In the genomic region with DNA sequence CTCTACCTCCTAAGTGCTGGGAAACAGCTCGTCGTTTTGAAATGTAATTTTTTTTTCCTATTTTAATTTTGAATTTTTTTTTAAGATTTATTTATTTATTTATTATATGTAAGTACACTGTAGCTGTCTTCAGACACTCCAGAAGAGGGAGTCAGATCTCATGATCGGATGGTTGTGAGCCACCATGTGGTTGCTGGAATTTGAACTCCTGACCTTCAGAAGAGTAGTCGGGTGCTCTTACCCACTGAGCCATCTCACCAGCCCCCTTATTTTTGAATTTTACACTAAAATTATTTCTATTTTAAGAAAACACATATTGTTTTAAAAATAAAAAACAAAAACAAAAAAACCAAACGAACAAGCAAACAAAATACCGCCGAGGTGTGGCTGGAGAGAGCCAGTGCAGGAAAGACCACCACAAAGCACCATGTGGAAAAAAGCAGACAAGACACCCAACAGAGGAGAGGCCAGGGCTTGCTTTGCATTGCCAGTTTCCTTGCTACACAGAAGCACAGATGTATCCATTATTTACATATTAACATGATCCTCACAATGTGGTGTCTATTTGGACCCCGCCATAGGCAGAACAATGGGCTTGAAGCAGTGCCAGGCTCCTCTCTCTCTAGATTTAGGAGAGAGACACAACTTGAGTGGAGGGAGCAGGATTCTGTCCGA, we compare ENCODE assay signal across 10 mouse cellular contexts. TPM values are rescaled to one million over a fixed set of nuclear protein-coding genes. Genes with fewer than 3 reads are reported as not detected.
DNase-seq lines count a peak whose midpoint lies in the region; ATAC-seq and TF ChIP-seq lines count a peak whose summit lies in the region.
"Had no signal": no experiment of that assay in that cellular context is flagged by ENCODE, and none has a peak within 500 bp of the region (broad histone marks: within the 10 kb centered on the region; RNA-seq: fewer than 3 reads in every experiment).

No protein-coding gene starts in this region.

- no peaks in the 10 kb centered on the region for H3K36me3 ChIP-seq in kidney, postnatal 0 days (ENCODE audit: insufficient read depth, low read length)
- no peaks in the 10 kb centered on the region for H3K36me3 ChIP-seq in hindbrain, embryonic 11.5 days (ENCODE audit: control insufficient read depth, insufficient read depth, low read length)
- no peaks in the 10 kb centered on the region for H3K36me3 ChIP-seq in midbrain, embryonic 14.5 days (ENCODE audit: control insufficient read depth, insufficient read depth, low read length)

- no peak for TF ChIP-seq CTCF in kidney, postnatal 0 days (IDR thresholded peaks at IDR 0.05; ENCODE audit: low read depth)

- no peak overlapping the region for H3K4me3 ChIP-seq in kidney, postnatal 0 days (replicated peaks; ENCODE audit: low read depth, low read length)
- no peak overlapping the region for H3K4me3 ChIP-seq in hindbrain, embryonic 11.5 days (ENCODE audit: low read depth, low read length)
- H3K4me3 ChIP-seq in midbrain, embryonic 14.5 days (replicated peaks; ENCODE audit: low read depth, low read length), result peak overlapping the region; percentile 41

- no peaks in the 10 kb centered on the region for H3K9me3 ChIP-seq in kidney, postnatal 0 days (replicated peaks; ENCODE audit: low read length)
- no peaks in the 10 kb centered on the region for H3K9me3 ChIP-seq in hindbrain, embryonic 11.5 days (ENCODE audit: control insufficient read depth, low read length)
- H3K9me3 ChIP-seq in midbrain, embryonic 14.5 days (ENCODE audit: control insufficient read depth, low read length), result no peaks in the 10 kb centered on the region

- 51% methylated on average over 9 of the region's 9 CpGs for WGBS in kidney, postnatal 0 days
- 20% methylated on average over 9 of the region's 9 CpGs for WGBS in hindbrain, embryonic 11.5 days
- WGBS in midbrain, embryonic 14.5 days, result 15% methylated on average over 9 of the region's 9 CpGs

- H3K4me1 ChIP-seq in kidney, postnatal 0 days (replicated peaks; ENCODE audit: insufficient read depth, low read length), result no peaks in the 10 kb centered on the region
- peaks cover 2% of the 10 kb centered on the region; the same call in 1 of the 2 replicates for H3K4me1 ChIP-seq in hindbrain, embryonic 11.5 days (replicated peaks; ENCODE audit: control insufficient read depth, insufficient read depth, low read length)
- peaks cover 29% of the 10 kb centered on the region for H3K4me1 ChIP-seq in midbrain, embryonic 14.5 days (ENCODE audit: control insufficient read depth, insufficient read depth, low read length)

- no peaks in the 10 kb centered on the region for H3K27me3 ChIP-seq in kidney, postnatal 0 days (ENCODE audit: insufficient read depth, low read length)
- H3K27me3 ChIP-seq in hindbrain, embryonic 11.5 days (ENCODE audit: control insufficient read depth, insufficient read depth, low read length), result no peaks in the 10 kb centered on the region
- H3K27me3 ChIP-seq in midbrain, embryonic 14.5 days (ENCODE audit: control insufficient read depth, insufficient read depth, low read length), result no peaks in the 10 kb centered on the region

- H3K27ac ChIP-seq in kidney, postnatal 0 days, result no peak overlapping the region
- peak overlapping the region; percentile 90 for H3K27ac ChIP-seq in hindbrain, embryonic 11.5 days (ENCODE audit: low read depth, low read length)
- peak overlapping the region; percentile 99 for H3K27ac ChIP-seq in midbrain, embryonic 14.5 days (replicated peaks; ENCODE audit: low read depth, low read length)

- DNase-seq in kidney, postnatal 0 days (ENCODE audit: low spot score), result no peak
- no peak for DNase-seq in kidney, postnatal 4 days
- DNase-seq in embryo, embryonic 11 days, result peak; percentile 70
- no peak for DNase-seq in hindbrain, embryonic 11.5 days (ENCODE audit: low spot score)
- DNase-seq in midbrain, embryonic 14.5 days, result peak; percentile 79
- no peak for DNase-seq in ovary, postnatal 36 days (ENCODE audit: low spot score)
- no peak for DNase-seq in cerebellum, adult 11-12 months
- DNase-seq: kidney, postnatal 36 days had no signal

- 0 out of 2 replicates have a peak overlapping the region, but pooled peaks have one; percentile 3 for H3K4me2 ChIP-seq in kidney, postnatal 0 days (ENCODE audit: low read length)
- peak overlapping the region; percentile 31 for H3K4me2 ChIP-seq in hindbrain, embryonic 11.5 days (replicated peaks; ENCODE audit: low read depth, low read length)
- H3K4me2 ChIP-seq in midbrain, embryonic 14.5 days (ENCODE audit: low read length), result peak overlapping the region; percentile 72

- no peak for ATAC-seq in kidney, postnatal 0 days (replicated peaks; ENCODE audit: low FRiP score, low read depth)
- peak; percentile 92 for ATAC-seq in hindbrain, embryonic 11.5 days (ENCODE audit: low FRiP score)
- ATAC-seq in midbrain, embryonic 14.5 days (ENCODE audit: low FRiP score, low TSS enrichment), result peak; percentile 86
- ATAC-seq in granulocyte monocyte progenitor cell, adult 5-6 weeks (replicated peaks; ENCODE audit: poor library complexity, severe bottlenecking), result no peak

- H3K9ac ChIP-seq in kidney, postnatal 0 days (ENCODE audit: low read depth, low read length), result no peak overlapping the region
- H3K9ac ChIP-seq in hindbrain, embryonic 11.5 days (ENCODE audit: low read depth, low read length), result peak overlapping the region; percentile 40
- peak overlapping the region; percentile 54; the same call in 1 of the 2 replicates for H3K9ac ChIP-seq in midbrain, embryonic 14.5 days (replicated peaks; ENCODE audit: low read length)

RNA-seq across cellular contexts. Expression of a gene that starts 0.6 kb away (rescaled TPM):
- 2.5 and 2.6 TPM in 2 replicates for polyA plus RNA-seq in kidney, postnatal 0 days (2015; fragmentation: Nextera tagmentation; extraction: Ambion mirVana)
- polyA plus RNA-seq in hindbrain, embryonic 11.5 days (2014; fragmentation: Nextera tagmentation; extraction: Ambion mirVana), result 343 and 384 TPM in 2 replicates
- 576 and 626 TPM in 2 replicates for polyA plus RNA-seq in midbrain, embryonic 14.5 days (2014; fragmentation: Nextera tagmentation; extraction: Ambion mirVana)
- not detected in 2 replicates for total RNA-seq in granulocyte monocyte progenitor cell, adult 5-6 weeks (2014; fragmentation: Nextera tagmentation)
- total RNA-seq in granulocyte monocyte progenitor cell, adult 5-6 weeks (2017), result not detected in 2 replicates
- total RNA-seq: megakaryocyte progenitor cell, adult 5-6 weeks had no signal

RNA-seq across cellular contexts. Expression of a gene that starts 23.9 kb away (rescaled TPM):
- 111 and 115 TPM in 2 replicates for polyA plus RNA-seq in kidney, postnatal 0 days (2015; fragmentation: Nextera tagmentation; extraction: Ambion mirVana)
- 61.7 and 68.7 TPM in 2 replicates for polyA plus RNA-seq in hindbrain, embryonic 11.5 days (2014; fragmentation: Nextera tagmentation; extraction: Ambion mirVana)
- polyA plus RNA-seq in midbrain, embryonic 14.5 days (2014; fragmentation: Nextera tagmentation; extraction: Ambion mirVana), result 80.5 and 103 TPM in 2 replicates
- total RNA-seq in granulocyte monocyte progenitor cell, adult 5-6 weeks (2014; fragmentation: Nextera tagmentation), result 47.8 and 59.9 TPM in 2 replicates
- total RNA-seq in granulocyte monocyte progenitor cell, adult 5-6 weeks (2017), result 36.9 and 43.2 TPM in 2 replicates

RNA-seq across cellular contexts. Expression of a gene that starts 53.6 kb away (rescaled TPM):
- 184 and 224 TPM in 2 replicates for polyA plus RNA-seq in kidney, postnatal 0 days (2015; fragmentation: Nextera tagmentation; extraction: Ambion mirVana)
- 140 and 166 TPM in 2 replicates for polyA plus RNA-seq in hindbrain, embryonic 11.5 days (2014; fragmentation: Nextera tagmentation; extraction: Ambion mirVana)
- polyA plus RNA-seq in midbrain, embryonic 14.5 days (2014; fragmentation: Nextera tagmentation; extraction: Ambion mirVana), result 66.0 and 90.4 TPM in 2 replicates
- 193 and 246 TPM in 2 replicates for total RNA-seq in granulocyte monocyte progenitor cell, adult 5-6 weeks (2014; fragmentation: Nextera tagmentation)
- 596 and 768 TPM in 2 replicates for total RNA-seq in granulocyte monocyte progenitor cell, adult 5-6 weeks (2017)

Comparison
In these comparisons a context has a peak if more than half of its experiments do, and no peak if none do; other contexts are left out.
1. ATAC-seq: peak in hindbrain, embryonic 11.5 days (single experiment) and midbrain, embryonic 14.5 days (single experiment); none in kidney, postnatal 0 days (single experiment) and granulocyte monocyte progenitor cell, adult 5-6 weeks (single experiment).
2. DNase-seq: peak in embryo, embryonic 11 days (single experiment) and midbrain, embryonic 14.5 days (single experiment); none in kidney, postnatal 0 days (single experiment), kidney, postnatal 4 days (0 of 2), hindbrain, embryonic 11.5 days (single experiment), ovary, postnatal 36 days (single experiment) and cerebellum, adult 11-12 months (single experiment).
3. H3K4me2 ChIP-seq: peak in every context shown above with its lines; median percentile 72 in midbrain, embryonic 14.5 days; 31 in hindbrain, embryonic 11.5 days; 3 in kidney, postnatal 0 days.
4. RNA of a gene that starts 0.6 kb away (polyA plus RNA-seq): 576 to 626 TPM in midbrain, embryonic 14.5 days and 343 to 384 TPM in hindbrain, embryonic 11.5 days; 2.5 to 2.6 TPM in kidney, postnatal 0 days; every median in the first group is over 10 times any median in the second.